Mouse (Mus musculus): Measurements from ENCODE around the gene Sox30. TPM values are rescaled to one million over a fixed set of nuclear protein-coding genes. Genes with fewer than 3 reads are reported as not detected.
"Not testable (repeated sequence)": the region's sequence is repeated elsewhere in the genome, so short reads cannot be mapped to it uniquely, and the experiment has no call there.

The Sox30 gene
- polyA plus RNA-seq, 1 experiment from 2014 or later = 0.09 TPM

GRCm38 (mm10) chr11:46040841-46041556, 60.9 kb downstream of the Sox30 start:
- Histone ChIP-seq H3K27me3 (replicated peaks) (no peaks in the 10 kb centered on the region), H3K36me3 (no peaks in the 10 kb centered on the region), H3K9me3 (no peaks in the 10 kb centered on the region), H3K9ac (no peak overlapping the region), H3K4me2 (no peak overlapping the region), H3K4me1 (peaks cover 8% of the 10 kb centered on the region; the same call in 1 of the 2 replicates), H3K27ac (replicated peaks) (peak overlapping the region; percentile 20; the same call in 1 of the 2 replicates), H3K4me3 (no peak overlapping the region)
- ATAC-seq (ENCODE audit: extremely low read depth, insufficient number of reproducible peaks, low FRiP score, low TSS enrichment) = no peak
- WGBS = 71% methylated on average over 9 of the region's 9 CpGs

- no peaks in the 10 kb centered on the region for H3K9me3 ChIP-seq
- H3K4me2 ChIP-seq = no peak overlapping the region
- peak overlapping the region; percentile 20; the same call in 1 of the 2 replicates for H3K27ac ChIP-seq (replicated peaks)
- H3K4me1 ChIP-seq = peaks cover 8% of the 10 kb centered on the region; the same call in 1 of the 2 replicates
- no peaks in the 10 kb centered on the region for H3K36me3 ChIP-seq
- H3K27me3 ChIP-seq (replicated peaks) = no peaks in the 10 kb centered on the region
- no peak overlapping the region for H3K4me3 ChIP-seq
- WGBS = 64% methylated on average over 12 of the region's 12 CpGs
- no peak overlapping the region for H3K9ac ChIP-seq
- no peak for ATAC-seq (ENCODE audit: extremely low read depth, insufficient number of reproducible peaks, low FRiP score, low TSS enrichment)
Measured at GRCm38 (mm10) chr11:46041607-46042267, 61.6 kb downstream of the Sox30 start.

- Histone ChIP-seq H3K36me3 (no peaks in the 10 kb centered on the region), H3K9me3 (no peaks in the 10 kb centered on the region), H3K27me3 (replicated peaks) (no peaks in the 10 kb centered on the region), H3K4me3 (no peak overlapping the region), H3K27ac (replicated peaks) (no peak overlapping the region), H3K4me1 (peaks cover under 1% of the 10 kb centered on the region; the same call in 1 of the 2 replicates), H3K4me2 (no peak overlapping the region), H3K9ac (no peak overlapping the region)
- 91% methylated on average over 5 of the region's 5 CpGs for WGBS
- ATAC-seq (ENCODE audit: extremely low read depth, insufficient number of reproducible peaks, low FRiP score, low TSS enrichment) = no peak
Measured at GRCm38 (mm10) chr11:46044781-46045180, 64.7 kb downstream of the Sox30 start.

- Histone ChIP-seq H3K9me3 (no peaks in the 10 kb centered on the region), H3K36me3 (no peaks in the 10 kb centered on the region), H3K27me3 (replicated peaks) (no peaks in the 10 kb centered on the region), H3K4me3 (no peak overlapping the region), H3K9ac (no peak overlapping the region), H3K27ac (replicated peaks) (no peak overlapping the region), H3K4me2 (no peak overlapping the region), H3K4me1 (no peaks in the 10 kb centered on the region)
- WGBS = 65% methylated on average over 3 of the region's 3 CpGs
- no peak for ATAC-seq (ENCODE audit: extremely low read depth, insufficient number of reproducible peaks, low FRiP score, low TSS enrichment)
Measured at GRCm38 (mm10) chr11:46047264-46047663, 67.2 kb downstream of the Sox30 start.

- WGBS = 25% methylated on average over 19 of the region's 19 CpGs
- ATAC-seq (ENCODE audit: extremely low read depth, insufficient number of reproducible peaks, low FRiP score, low TSS enrichment) = not testable (repeated sequence)
Measured at GRCm38 (mm10) chr11:46052105-46052659, 72.1 kb downstream of the Sox30 start, which contains the start of gene Gm12166. Gene Gm12166 (minus strand): TSS chr11:46052321.

GRCm38 (mm10) chr11:46053457-46053856, 73.3 kb downstream of the Sox30 start:
- H3K9me3 ChIP-seq; H3K27ac ChIP-seq (replicated peaks); H3K9ac ChIP-seq; H3K27me3 ChIP-seq (replicated peaks); ATAC-seq (ENCODE audit: extremely low read depth, insufficient number of reproducible peaks, low FRiP score, low TSS enrichment); H3K4me2 ChIP-seq; H3K36me3 ChIP-seq; H3K4me3 ChIP-seq: not testable (repeated sequence)
- peaks cover 23% of the 10 kb centered on the region for H3K4me1 ChIP-seq
- 87% methylated on average over 3 of the region's 3 CpGs for WGBS

More at GRCm38 (mm10) chr11:46052105-46052659, 72.1 kb downstream of the Sox30 start, which contains the start of gene Gm12166:
- not testable (repeated sequence) for H3K9me3 ChIP-seq; H3K27me3 ChIP-seq (replicated peaks); H3K9ac ChIP-seq; H3K27ac ChIP-seq (replicated peaks); H3K36me3 ChIP-seq
- Histone ChIP-seq H3K4me1 (peaks cover 18% of the 10 kb centered on the region), H3K4me2 (peak within 1 kb of the TSS; percentile 63), H3K4me3 (peak within 1 kb of the TSS; percentile 40)

- H3K9ac ChIP-seq = no peak overlapping the region
- peak overlapping the region; percentile 92; the same call in 1 of the 2 replicates for H3K27ac ChIP-seq (replicated peaks)
Measured at GRCm38 (mm10) chr11:46054311-46054710, 74.2 kb downstream of the Sox30 start.

GRCm38 (mm10) chr11:46054911-46055895, 75.1 kb downstream of the Sox30 start:
- 13% methylated on average over 13 of the region's 13 CpGs for WGBS
- peaks cover 6% of the 10 kb centered on the region for H3K36me3 ChIP-seq

More at GRCm38 (mm10) chr11:46054311-46054710, 74.2 kb downstream of the Sox30 start:
- Histone ChIP-seq H3K4me3 (no peak overlapping the region), H3K4me2 (no peak overlapping the region), H3K4me1 (peaks cover 25% of the 10 kb centered on the region), H3K27me3 (replicated peaks) (no peaks in the 10 kb centered on the region), H3K36me3 (no peaks in the 10 kb centered on the region), H3K9me3 (no peaks in the 10 kb centered on the region)
- no peak for ATAC-seq (ENCODE audit: extremely low read depth, insufficient number of reproducible peaks, low FRiP score, low TSS enrichment)
- 35% methylated on average over 5 of the region's 5 CpGs for WGBS

GRCm38 (mm10) chr11:46055896-46056769, 76.0 kb downstream of the Sox30 start, which contains the start of gene Adam19:
Gene Adam19 (plus strand): TSS chr11:46055992.
- Histone ChIP-seq H3K9ac (peak within 1 kb of the TSS; percentile 90), H3K27me3 (replicated peaks) (no peaks in the 10 kb centered on the region), H3K4me3 (peak within 1 kb of the TSS; percentile 70), H3K36me3 (peaks cover 14% of the 10 kb centered on the region), H3K4me2 (peak within 1 kb of the TSS; percentile 84), H3K4me1 (peaks cover 41% of the 10 kb centered on the region), H3K27ac (replicated peaks) (peak within 1 kb of the TSS; percentile 92), H3K9me3 (no peaks in the 10 kb centered on the region)
- under 1% methylated on average over 51 of the region's 51 CpGs for WGBS
- peak; percentile 69 for ATAC-seq (ENCODE audit: extremely low read depth, insufficient number of reproducible peaks, low FRiP score, low TSS enrichment)

More at GRCm38 (mm10) chr11:46054911-46055895, 75.1 kb downstream of the Sox30 start:
- Histone ChIP-seq H3K4me3 (peak overlapping the region; percentile 70), H3K27me3 (replicated peaks) (no peaks in the 10 kb centered on the region), H3K27ac (replicated peaks) (peak overlapping the region; percentile 92), H3K4me2 (peak overlapping the region; percentile 84), H3K4me1 (peaks cover 33% of the 10 kb centered on the region), H3K9me3 (no peaks in the 10 kb centered on the region), H3K9ac (peak overlapping the region; percentile 90)
- 0 out of 2 replicates have a peak, but pooled peaks have one; percentile 2 for ATAC-seq (ENCODE audit: extremely low read depth, insufficient number of reproducible peaks, low FRiP score, low TSS enrichment)
